Mouse (Mus musculus): ENCODE measurements around the gene Cxcl15. TPM values are rescaled to one million over a fixed set of nuclear protein-coding genes. Genes with fewer than 3 reads are reported as not detected.

The Cxcl15 gene
- polyA plus RNA-seq, 1 experiment from 2014 or later = 11.4 TPM

DNA sequence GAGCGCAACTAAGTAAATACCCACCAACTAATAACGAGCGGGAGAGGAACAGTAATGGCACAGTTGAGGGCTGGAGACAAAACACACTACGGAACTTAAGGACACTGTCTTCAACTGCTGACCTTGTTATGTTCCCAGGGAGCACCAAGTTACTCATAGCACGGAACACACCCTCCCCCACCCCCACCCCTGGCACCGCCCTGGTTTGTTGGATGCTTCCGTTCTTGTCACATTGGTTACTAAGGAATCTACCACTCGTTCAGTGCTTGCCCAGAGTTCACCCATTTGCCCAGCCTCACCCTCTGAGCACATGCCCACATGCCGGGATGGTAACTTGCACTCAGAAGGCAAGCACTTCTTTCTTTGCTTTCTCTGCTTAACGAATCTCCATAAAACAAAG, 16.7 kb upstream of the Cxcl15 start:
- H3K27ac ChIP-seq (ENCODE audit: low read depth) = no peak overlapping the region
- H3K9me3 ChIP-seq (ENCODE audit: low read depth, low read length) = no peaks in the 10 kb centered on the region
- 0 out of 2 replicates have a peak, but pooled peaks cover 2% of the 10 kb centered on the region for H3K4me1 ChIP-seq (ENCODE audit: insufficient read depth)
- DNase-seq = no peak
- no peak for TF ChIP-seq CTCF (IDR thresholded peaks at IDR 0.05; ENCODE audit: low read depth)
- no peak overlapping the region for H3K4me3 ChIP-seq (ENCODE audit: low read depth, low read length)
- no peaks in the 10 kb centered on the region for H3K27me3 ChIP-seq (ENCODE audit: insufficient read depth, low read length)
- no peaks in the 10 kb centered on the region for H3K36me3 ChIP-seq (ENCODE audit: insufficient read depth)
- ATAC-seq (ENCODE audit: insufficient read depth) = no peak
- H3K4me2 ChIP-seq = no peak overlapping the region
- 83% methylated on average over 10 of the region's 10 CpGs for WGBS
- no peak overlapping the region for H3K9ac ChIP-seq

DNA sequence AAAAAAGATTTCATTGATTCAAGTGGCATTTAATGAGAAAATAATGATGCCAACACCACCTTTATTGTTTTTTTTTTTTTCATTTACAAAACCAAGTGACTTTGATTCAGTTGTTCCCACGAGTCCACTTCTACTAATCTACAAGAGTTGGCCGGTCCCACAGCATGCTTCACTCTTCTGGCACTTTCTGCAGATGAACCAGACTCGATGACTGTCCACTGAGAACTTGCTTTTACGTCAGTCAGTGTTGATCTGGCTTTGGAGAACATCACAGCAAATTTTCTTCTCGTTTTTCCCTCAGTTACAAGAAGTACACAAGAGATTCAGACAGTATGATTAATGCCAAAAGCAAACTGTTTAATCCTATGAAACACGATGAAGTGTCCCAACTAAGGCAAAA, 15.5 kb upstream of the Cxcl15 start:
- H3K27me3 ChIP-seq (ENCODE audit: insufficient read depth, low read length) = no peaks in the 10 kb centered on the region
- H3K4me3 ChIP-seq (ENCODE audit: low read depth, low read length) = no peak overlapping the region
- H3K9me3 ChIP-seq (ENCODE audit: low read depth, low read length) = no peaks in the 10 kb centered on the region
- H3K4me1 ChIP-seq (ENCODE audit: insufficient read depth) = no peaks in the 10 kb centered on the region
- no peaks in the 10 kb centered on the region for H3K36me3 ChIP-seq (ENCODE audit: insufficient read depth)
- DNase-seq (no peak), ATAC-seq (ENCODE audit: insufficient read depth) (no peak)
- H3K9ac ChIP-seq = no peak overlapping the region
- H3K4me2 ChIP-seq = no peak overlapping the region
- H3K27ac ChIP-seq (ENCODE audit: low read depth) = no peak overlapping the region
- no peak for TF ChIP-seq CTCF (IDR thresholded peaks at IDR 0.05; ENCODE audit: low read depth)
- 68% methylated on average over 6 of the region's 6 CpGs for WGBS

GRCm38 (mm10) chr5:90783697-90784096, 10.6 kb upstream of the Cxcl15 start:
- H3K9ac ChIP-seq = no peak overlapping the region
- H3K27me3 ChIP-seq (ENCODE audit: insufficient read depth, low read length) = no peaks in the 10 kb centered on the region
- DNase-seq = no peak
- H3K9me3 ChIP-seq (ENCODE audit: low read depth, low read length) = no peaks in the 10 kb centered on the region
- H3K4me1 ChIP-seq (ENCODE audit: insufficient read depth) = no peaks in the 10 kb centered on the region
- H3K4me2 ChIP-seq = no peak overlapping the region
- no peak for TF ChIP-seq CTCF (IDR thresholded peaks at IDR 0.05; ENCODE audit: low read depth)
- no peak for ATAC-seq (ENCODE audit: insufficient read depth)
- H3K36me3 ChIP-seq (ENCODE audit: insufficient read depth) = no peaks in the 10 kb centered on the region
- 72% methylated on average over 3 of the region's 3 CpGs for WGBS
- H3K4me3 ChIP-seq (ENCODE audit: low read depth, low read length) = no peak overlapping the region
- H3K27ac ChIP-seq (ENCODE audit: low read depth) = no peak overlapping the region

- Histone ChIP-seq H3K27me3 (ENCODE audit: insufficient read depth, low read length) (no peaks in the 10 kb centered on the region), H3K36me3 (ENCODE audit: insufficient read depth) (no peaks in the 10 kb centered on the region), H3K4me3 (ENCODE audit: low read depth, low read length) (peak within 1 kb of the TSS; percentile 22; the same call in 1 of the 2 replicates), H3K9ac (no peak within 1 kb of the TSS), H3K4me1 (ENCODE audit: insufficient read depth) (0 out of 2 replicates have a peak, but pooled peaks cover 5% of the 10 kb centered on the region), H3K4me2 (peak within 1 kb of the TSS; percentile 66), H3K27ac (ENCODE audit: low read depth) (no peak within 1 kb of the TSS), H3K9me3 (ENCODE audit: low read depth, low read length) (no peaks in the 10 kb centered on the region)
- TF ChIP-seq CTCF (IDR thresholded peaks at IDR 0.05; ENCODE audit: low read depth) = peak; percentile 56
- WGBS = 16% methylated on average over 24 of the region's 26 CpGs
- ATAC-seq (ENCODE audit: insufficient read depth) (peak; percentile 80; the same call in 1 of the 2 replicates), DNase-seq (peak; percentile 67)
These were observed 8.4 kb upstream of the Cxcl15 start, which contains the start of gene Cxcl3 for GRCm38 (mm10) chr5:90785659-90786588. TSS of gene Cxcl3 (plus strand) at chr5:90786103.

- ATAC-seq (ENCODE audit: insufficient read depth) (no peak), DNase-seq (peak; percentile 32)
- no peak overlapping the region for H3K27ac ChIP-seq (ENCODE audit: low read depth)
- H3K9ac ChIP-seq = no peak overlapping the region
- peak; percentile 52 for TF ChIP-seq CTCF (IDR thresholded peaks at IDR 0.05; ENCODE audit: low read depth)
- H3K4me3 ChIP-seq (ENCODE audit: low read depth, low read length) = no peak overlapping the region
- no peaks in the 10 kb centered on the region for H3K36me3 ChIP-seq (ENCODE audit: insufficient read depth)
- H3K4me1 ChIP-seq (ENCODE audit: insufficient read depth) = 0 out of 2 replicates have a peak, but pooled peaks cover 5% of the 10 kb centered on the region
- no peaks in the 10 kb centered on the region for H3K9me3 ChIP-seq (ENCODE audit: low read depth, low read length)
- H3K27me3 ChIP-seq (ENCODE audit: insufficient read depth, low read length) = no peaks in the 10 kb centered on the region
- WGBS = 76% methylated on average over 4 of the region's 4 CpGs
- H3K4me2 ChIP-seq = no peak overlapping the region
These were observed 6.2 kb upstream of the Cxcl15 start for GRCm38 (mm10) chr5:90788114-90788513.

- no peak for DNase-seq
- Histone ChIP-seq H3K4me3 (ENCODE audit: low read depth, low read length) (no peak overlapping the region), H3K4me1 (ENCODE audit: insufficient read depth) (0 out of 2 replicates have a peak, but pooled peaks cover 5% of the 10 kb centered on the region), H3K4me2 (no peak overlapping the region), H3K9me3 (ENCODE audit: low read depth, low read length) (no peaks in the 10 kb centered on the region), H3K27me3 (ENCODE audit: insufficient read depth, low read length) (no peaks in the 10 kb centered on the region), H3K27ac (ENCODE audit: low read depth) (no peak overlapping the region), H3K36me3 (ENCODE audit: insufficient read depth) (no peaks in the 10 kb centered on the region), H3K9ac (no peak overlapping the region)
- 63% methylated on average over 11 of the region's 11 CpGs for WGBS
- TF ChIP-seq CTCF (IDR thresholded peaks at IDR 0.05; ENCODE audit: low read depth) = no peak
- no peak for ATAC-seq (ENCODE audit: insufficient read depth)
These were observed 4.8 kb upstream of the Cxcl15 start for GRCm38 (mm10) chr5:90789306-90790073.
